Mouse (Mus musculus) erythroblast, embryonic 14.5 days (primary cell): Measurements from ENCODE around the gene Stambpl1.

ENCODE experiments used
- GATA1 ChIP-seq: IDR thresholded peaks from 2 replicates; pipeline ENCODE4 v1.6.1; 2012; ENCODE audit warnings: low read length, inconsistent platforms, mixed read lengths
- TAL1 ChIP-seq: IDR thresholded peaks from 3 replicates; pipeline ENCODE4 v1.6.1; 2012; ENCODE audit warnings: low read length, inconsistent platforms, mixed read lengths

- TF ChIP-seq GATA1 (no peak), TAL1 (no peak)
These were observed 48.4 kb downstream of the Stambpl1 start for GRCm38 (mm10) chr19:34240273-34241039.
